Mouse (Mus musculus): Measurements from ENCODE around the gene Prpsap1. TPM values are rescaled to one million over a fixed set of nuclear protein-coding genes. Genes with fewer than 3 reads are reported as not detected.

Gene Prpsap1
- polyA plus RNA-seq (2015; fragmentation: Nextera tagmentation; extraction: Ambion mirVana) = 196 and 218 TPM in 2 replicates

DNA sequence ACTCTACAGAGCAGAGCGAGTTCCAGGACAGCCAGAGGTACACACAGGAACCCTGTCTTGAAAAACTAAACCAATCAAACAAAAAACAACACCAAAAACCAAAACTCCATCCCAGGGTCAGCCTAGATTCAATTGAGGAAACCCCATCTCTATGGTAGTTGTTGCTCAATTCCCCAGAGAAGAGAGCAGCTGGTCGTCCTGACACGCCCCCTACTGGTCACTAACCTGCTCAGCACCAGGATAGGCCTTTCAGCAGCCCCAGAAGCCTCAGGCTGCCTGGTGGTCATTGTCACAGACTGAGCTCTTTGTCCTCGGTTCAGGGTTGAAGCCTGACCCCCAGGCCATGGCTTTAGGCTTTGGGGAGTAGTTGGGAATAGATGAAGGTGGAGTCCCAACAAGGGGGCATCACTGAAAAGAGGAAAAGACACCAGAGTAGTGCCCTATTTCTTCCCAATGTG lies at the start of gene Prpsap1:
Gene Prpsap1 (minus strand): TSS at position 408 of the 458 bp plus-strand sequence.
- H3K36me3 ChIP-seq = no peaks in the 10 kb centered on the region
- H3K27me3 ChIP-seq (replicated peaks) = no peaks in the 10 kb centered on the region
- peak within 1 kb of the TSS; percentile 19 for H3K4me2 ChIP-seq
- H3K9ac ChIP-seq = no peak within 1 kb of the TSS
- H3K9me3 ChIP-seq = no peaks in the 10 kb centered on the region
- peaks cover 26% of the 10 kb centered on the region for H3K4me1 ChIP-seq
- 23% methylated on average over 4 of the region's 4 CpGs for WGBS
- no peak for ATAC-seq (ENCODE audit: insufficient read depth, low FRiP score, low read depth)
- 0 out of 2 replicates have a peak within 1 kb of the TSS, but pooled peaks have one; percentile 4 for H3K4me3 ChIP-seq (replicated peaks)
- peak within 1 kb of the TSS; percentile 93 for H3K27ac ChIP-seq

- 82% methylated on average over 4 of the region's 4 CpGs for WGBS
- H3K9me3 ChIP-seq = no peaks in the 10 kb centered on the region
- no peak overlapping the region for H3K9ac ChIP-seq
- no peak overlapping the region for H3K27ac ChIP-seq
- peaks cover 72% of the 10 kb centered on the region for H3K36me3 ChIP-seq
- H3K4me1 ChIP-seq = no peaks in the 10 kb centered on the region
- no peak for ATAC-seq (ENCODE audit: insufficient read depth, low FRiP score, low read depth)
- H3K27me3 ChIP-seq (replicated peaks) = no peaks in the 10 kb centered on the region
- H3K4me3 ChIP-seq (replicated peaks) = no peak overlapping the region
- no peak overlapping the region for H3K4me2 ChIP-seq
Measured at GRCm38 (mm10) chr11:116543110-116543509, 49.1 kb upstream of the Prpsap1 start.

GRCm38 (mm10) chr11:116541183-116541582 lies 47.2 kb upstream of the Prpsap1 start:
- 87% methylated on average over 11 of the region's 11 CpGs for WGBS
- H3K4me1 ChIP-seq = no peaks in the 10 kb centered on the region
- H3K9me3 ChIP-seq = no peaks in the 10 kb centered on the region
- H3K27ac ChIP-seq = no peak overlapping the region
- no peak overlapping the region for H3K4me3 ChIP-seq (replicated peaks)
- H3K36me3 ChIP-seq = peaks cover 68% of the 10 kb centered on the region
- H3K27me3 ChIP-seq (replicated peaks) = no peaks in the 10 kb centered on the region
- no peak overlapping the region for H3K9ac ChIP-seq
- ATAC-seq (ENCODE audit: insufficient read depth, low FRiP score, low read depth) = no peak
- no peak overlapping the region for H3K4me2 ChIP-seq

GRCm38 (mm10) chr11:116538142-116538735 lies 44.2 kb upstream of the Prpsap1 start:
- 83% methylated on average over 12 of the region's 12 CpGs for WGBS
- peaks cover 41% of the 10 kb centered on the region for H3K36me3 ChIP-seq
- H3K27ac ChIP-seq = no peak overlapping the region
- ATAC-seq (ENCODE audit: insufficient read depth, low FRiP score, low read depth) = no peak
- no peak overlapping the region for H3K4me3 ChIP-seq (replicated peaks)
- H3K9me3 ChIP-seq = no peaks in the 10 kb centered on the region
- 0 out of 2 replicates have a peak, but pooled peaks cover 6% of the 10 kb centered on the region for H3K27me3 ChIP-seq (replicated peaks)
- peaks cover 7% of the 10 kb centered on the region; the same call in 1 of the 2 replicates for H3K4me1 ChIP-seq
- H3K4me2 ChIP-seq = no peak overlapping the region
- no peak overlapping the region for H3K9ac ChIP-seq

DNA sequence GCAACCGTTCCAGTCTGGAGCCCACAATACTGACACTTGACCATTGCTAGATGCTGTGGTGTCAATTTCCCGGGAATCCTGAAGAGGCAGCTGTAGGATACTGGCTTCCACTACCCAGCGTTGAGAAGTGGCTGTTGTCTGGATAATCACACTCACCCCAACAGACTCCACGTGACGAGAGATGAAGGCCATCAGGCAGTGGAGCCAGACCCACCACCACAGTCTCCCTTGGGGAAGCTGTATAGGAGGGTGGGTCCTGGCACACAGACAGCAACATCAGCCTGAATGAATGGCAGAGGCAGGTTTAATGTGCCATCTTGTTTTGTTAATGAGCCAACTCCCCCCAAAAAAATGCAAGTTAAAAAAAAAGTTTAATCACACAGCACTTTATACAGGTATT lies 43.4 kb upstream of the Prpsap1 start:
- Histone ChIP-seq H3K27me3 (replicated peaks) (0 out of 2 replicates have a peak, but pooled peaks cover 6% of the 10 kb centered on the region), H3K9me3 (no peaks in the 10 kb centered on the region), H3K4me3 (replicated peaks) (no peak overlapping the region), H3K27ac (no peak overlapping the region), H3K9ac (no peak overlapping the region), H3K36me3 (peaks cover 32% of the 10 kb centered on the region), H3K4me1 (peaks cover 9% of the 10 kb centered on the region), H3K4me2 (no peak overlapping the region)
- WGBS = 72% methylated on average over 5 of the region's 5 CpGs
- no peak for ATAC-seq (ENCODE audit: insufficient read depth, low FRiP score, low read depth)

DNA sequence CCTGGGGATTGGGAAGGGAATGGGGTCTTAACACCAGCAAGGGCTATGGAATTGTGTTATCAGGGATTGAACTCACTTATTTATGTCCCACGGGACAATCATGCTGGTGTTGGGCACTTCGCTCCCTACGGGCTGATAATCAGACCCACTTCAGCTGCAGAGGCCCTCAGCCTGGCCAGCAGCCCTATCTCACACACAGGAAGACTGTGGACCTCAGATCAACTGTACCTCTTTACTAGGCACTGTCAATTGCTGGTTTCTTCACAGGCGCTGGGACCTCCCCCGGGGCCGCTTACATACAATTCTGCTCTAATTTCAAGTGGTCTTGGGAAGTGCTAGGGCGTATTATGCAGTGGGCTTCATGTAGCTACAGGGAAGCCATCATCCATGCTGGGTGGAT lies 42.7 kb upstream of the Prpsap1 start:
- Histone ChIP-seq H3K4me2 (no peak overlapping the region), H3K9ac (no peak overlapping the region), H3K36me3 (peaks cover 27% of the 10 kb centered on the region), H3K27ac (no peak overlapping the region), H3K27me3 (replicated peaks) (peaks cover 10% of the 10 kb centered on the region; the same call in 1 of the 2 replicates), H3K4me3 (replicated peaks) (no peak overlapping the region), H3K9me3 (no peaks in the 10 kb centered on the region), H3K4me1 (peaks cover 16% of the 10 kb centered on the region)
- ATAC-seq (ENCODE audit: insufficient read depth, low FRiP score, low read depth) = no peak
- WGBS = 87% methylated on average over 7 of the region's 7 CpGs

DNA sequence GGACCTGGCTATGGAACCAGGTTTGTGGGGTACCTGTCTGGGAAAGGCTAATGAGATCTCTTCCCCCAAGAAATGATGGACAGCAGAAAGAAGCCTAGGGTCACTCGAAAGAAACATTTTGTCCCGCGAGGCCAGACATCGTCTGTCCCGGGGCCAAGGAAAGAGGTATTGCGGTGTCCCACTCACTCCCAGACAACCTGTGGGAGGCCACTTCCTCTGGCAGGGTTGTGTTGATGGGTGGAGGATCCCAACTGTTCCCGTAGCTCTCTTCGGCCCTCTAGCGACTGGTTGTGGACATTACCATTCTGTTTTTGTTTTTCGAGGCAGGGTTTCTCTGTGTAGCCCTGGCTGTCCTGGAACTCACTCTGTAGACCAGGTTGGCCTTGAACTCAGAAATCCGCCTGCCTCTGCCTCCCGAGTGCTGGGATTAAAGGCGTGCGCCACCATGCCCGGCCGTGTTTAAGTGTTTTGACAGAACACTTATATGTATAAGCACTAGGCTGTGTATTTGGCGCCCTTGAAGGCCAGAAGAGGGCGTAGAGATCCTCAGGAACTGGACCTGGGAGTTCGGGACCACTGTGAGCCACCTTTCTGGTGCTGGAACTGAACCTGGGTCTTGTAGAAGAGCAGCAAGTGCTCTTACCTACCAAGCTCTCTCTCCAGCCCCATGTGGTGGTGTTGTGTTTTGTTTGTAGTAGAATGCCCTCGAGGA lies 40.3 kb upstream of the Prpsap1 start:
- H3K9me3 ChIP-seq = no peaks in the 10 kb centered on the region
- peaks cover 10% of the 10 kb centered on the region; the same call in 1 of the 2 replicates for H3K27me3 ChIP-seq (replicated peaks)
- 18% methylated on average over 20 of the region's 20 CpGs for WGBS
- H3K36me3 ChIP-seq = peaks cover 10% of the 10 kb centered on the region
- H3K4me2 ChIP-seq = peak overlapping the region; percentile 91
- ATAC-seq (ENCODE audit: insufficient read depth, low FRiP score, low read depth) = peak; percentile 71
- H3K27ac ChIP-seq = no peak overlapping the region
- peaks cover 29% of the 10 kb centered on the region for H3K4me1 ChIP-seq
- no peak overlapping the region; the same call in 1 of the 2 replicates for H3K9ac ChIP-seq
- peak overlapping the region; percentile 59 for H3K4me3 ChIP-seq (replicated peaks)

- Histone ChIP-seq H3K4me1 (peaks cover 29% of the 10 kb centered on the region), H3K4me3 (replicated peaks) (peak overlapping the region; percentile 59), H3K27me3 (replicated peaks) (peaks cover 10% of the 10 kb centered on the region; the same call in 1 of the 2 replicates), H3K9ac (peak overlapping the region; percentile 14; the same call in 1 of the 2 replicates), H3K9me3 (no peaks in the 10 kb centered on the region), H3K36me3 (peaks cover 3% of the 10 kb centered on the region; the same call in 1 of the 2 replicates), H3K27ac (peak overlapping the region; percentile 58), H3K4me2 (peak overlapping the region; percentile 91)
- peak; percentile 69; the same call in 1 of the 2 replicates for ATAC-seq (ENCODE audit: insufficient read depth, low FRiP score, low read depth)
- under 1% methylated on average over 63 of the region's 63 CpGs for WGBS
Measured at GRCm38 (mm10) chr11:116533341-116534153, 39.5 kb upstream of the Prpsap1 start.

DNA sequence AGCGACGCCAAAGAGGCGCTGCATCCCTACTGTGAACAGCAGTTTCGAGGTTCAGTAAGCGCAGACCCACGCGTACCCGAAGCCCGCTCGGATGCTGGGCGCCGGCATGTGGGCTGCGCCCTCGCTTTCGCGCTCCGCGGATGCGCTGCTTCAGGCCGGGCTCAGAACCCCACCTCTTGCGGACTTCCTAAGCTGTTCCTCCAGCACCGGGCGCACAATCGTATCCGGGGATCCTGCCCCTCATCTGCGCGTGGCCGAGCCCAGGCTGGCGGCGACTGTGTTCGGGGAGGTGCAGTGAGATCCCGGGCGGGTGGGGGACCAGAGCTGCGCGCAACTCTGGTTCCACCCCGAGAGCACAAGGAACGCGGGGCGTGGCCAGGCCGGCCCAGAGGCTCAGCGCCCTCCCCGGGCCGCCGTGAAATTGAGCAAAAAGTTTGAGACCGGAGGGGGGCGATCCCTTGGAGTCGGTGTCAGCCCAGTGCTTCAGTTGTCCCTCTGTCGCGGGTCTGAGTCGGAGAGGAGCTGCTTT lies 38.9 kb upstream of the Prpsap1 start:
- Histone ChIP-seq H3K36me3 (no peaks in the 10 kb centered on the region), H3K27me3 (replicated peaks) (peaks cover 10% of the 10 kb centered on the region; the same call in 1 of the 2 replicates), H3K9ac (peak overlapping the region; percentile 14), H3K4me2 (peak overlapping the region; percentile 91), H3K27ac (peak overlapping the region; percentile 58), H3K4me3 (replicated peaks) (peak overlapping the region; percentile 59), H3K4me1 (peaks cover 29% of the 10 kb centered on the region), H3K9me3 (no peaks in the 10 kb centered on the region)
- under 1% methylated on average over 50 of the region's 50 CpGs for WGBS
- ATAC-seq (ENCODE audit: insufficient read depth, low FRiP score, low read depth) = peak; percentile 76

GRCm38 (mm10) chr11:116532262-116532809 lies 38.3 kb upstream of the Prpsap1 start:
- Histone ChIP-seq H3K4me2 (peak overlapping the region; percentile 91), H3K27me3 (replicated peaks) (peaks cover 10% of the 10 kb centered on the region; the same call in 1 of the 2 replicates), H3K4me1 (peaks cover 29% of the 10 kb centered on the region), H3K4me3 (replicated peaks) (peak overlapping the region; percentile 59), H3K9me3 (no peaks in the 10 kb centered on the region), H3K27ac (peak overlapping the region; percentile 46), H3K9ac (peak overlapping the region; percentile 14), H3K36me3 (no peaks in the 10 kb centered on the region)
- under 1% methylated on average over 30 of the region's 30 CpGs for WGBS
- no peak; the same call in 1 of the 2 replicates for ATAC-seq (ENCODE audit: insufficient read depth, low FRiP score, low read depth)

Data from stomach, embryonic 15.5 days (tissue).